Mouse (Mus musculus) activated CD4-positive, CD25-positive, alpha-beta regulatory T cell (primary cell): Measurements from ENCODE around the gene Hist2h3c1. TPM values are rescaled to one million over a fixed set of nuclear protein-coding genes. Genes with fewer than 3 reads are reported as not detected.

Experiments used
- polyA plus RNA-seq, 2 experiments: library from polyadenylated mRNA; unstranded; fragments of 100-300 nt; shearing (Covaris generic); gene quantifications; one replicate each; pipeline ENCODE4 v1.2.1; 2017

Hist2h3c1 gene
- not detected for polyA plus RNA-seq

GRCm38 (mm10) chr3:96246427-96246856 is at the start of gene Hist2h3c1:
Gene Hist2h3c1, plus strand, starts transcription at chr3:96246685.

GRCm38 (mm10) chr3:96219661-96220130 is 26.8 kb upstream of the Hist2h3c1 start, which contains the start of the genes Bola1 and Hist2h2ab:
Gene Bola1, minus strand, starts transcription at chr3:96219709.
Gene Hist2h2ab, plus strand, starts transcription at chr3:96219865.

DNA sequence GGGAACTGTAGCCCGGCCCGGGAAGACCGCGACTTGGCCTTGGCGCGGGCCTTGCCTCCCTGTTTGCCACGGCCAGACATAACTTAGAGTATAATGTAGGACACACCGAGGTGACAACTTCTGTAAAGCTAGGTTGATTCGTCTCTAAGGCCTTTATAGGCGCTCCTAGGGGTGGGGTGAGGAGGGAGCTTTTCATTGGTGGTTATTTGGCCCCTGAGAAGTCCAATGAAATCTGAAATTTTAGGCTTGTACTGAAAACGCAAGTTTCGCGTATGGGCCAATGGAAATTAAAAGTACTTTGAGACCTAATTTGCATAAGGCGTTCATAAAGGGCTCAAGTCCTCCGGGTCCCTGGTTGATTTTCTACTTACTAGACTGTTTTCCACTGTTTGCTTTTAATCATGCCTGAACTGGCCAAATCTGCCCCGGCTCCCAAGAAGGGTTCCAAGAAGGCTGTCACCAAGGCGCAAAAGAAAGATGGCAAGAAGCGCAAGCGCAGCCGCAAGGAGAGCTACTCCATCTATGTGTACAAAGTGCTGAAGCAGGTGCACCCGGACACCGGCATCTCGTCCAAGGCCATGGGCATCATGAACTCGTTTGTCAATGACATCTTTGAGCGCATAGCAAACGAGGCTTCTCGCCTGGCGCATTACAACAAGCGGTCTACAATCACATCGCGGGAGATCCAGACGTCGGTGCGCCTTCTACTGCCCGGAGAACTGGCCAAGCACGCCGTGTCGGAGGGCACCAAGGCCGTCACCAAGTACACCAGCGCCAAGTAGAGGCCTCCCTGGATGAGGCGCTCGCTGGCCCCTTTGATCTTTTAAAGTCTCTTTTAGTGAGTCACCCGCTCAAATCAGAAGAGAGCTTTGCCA is 25.5 kb upstream of the Hist2h3c1 start, which contains the start of the genes Hist2h2ac and Hist2h2be:
Gene Hist2h2ac (minus strand): TSS at position 116 of the 875 bp plus-strand sequence.
Gene Hist2h2be (plus strand): TSS at position 355 of the 875 bp plus-strand sequence.

GRCm38 (mm10) chr3:96238954-96239793 is 7.3 kb upstream of the Hist2h3c1 start, which contains the start of gene Hist2h3c2:
Gene Hist2h3c2, minus strand, starts transcription at chr3:96239127.

GRCm38 (mm10) chr3:96239949-96240798 is 6.3 kb upstream of the Hist2h3c1 start, which contains the start of gene Hist2h2aa2:
Gene Hist2h2aa2, minus strand, starts transcription at chr3:96240276.

DNA sequence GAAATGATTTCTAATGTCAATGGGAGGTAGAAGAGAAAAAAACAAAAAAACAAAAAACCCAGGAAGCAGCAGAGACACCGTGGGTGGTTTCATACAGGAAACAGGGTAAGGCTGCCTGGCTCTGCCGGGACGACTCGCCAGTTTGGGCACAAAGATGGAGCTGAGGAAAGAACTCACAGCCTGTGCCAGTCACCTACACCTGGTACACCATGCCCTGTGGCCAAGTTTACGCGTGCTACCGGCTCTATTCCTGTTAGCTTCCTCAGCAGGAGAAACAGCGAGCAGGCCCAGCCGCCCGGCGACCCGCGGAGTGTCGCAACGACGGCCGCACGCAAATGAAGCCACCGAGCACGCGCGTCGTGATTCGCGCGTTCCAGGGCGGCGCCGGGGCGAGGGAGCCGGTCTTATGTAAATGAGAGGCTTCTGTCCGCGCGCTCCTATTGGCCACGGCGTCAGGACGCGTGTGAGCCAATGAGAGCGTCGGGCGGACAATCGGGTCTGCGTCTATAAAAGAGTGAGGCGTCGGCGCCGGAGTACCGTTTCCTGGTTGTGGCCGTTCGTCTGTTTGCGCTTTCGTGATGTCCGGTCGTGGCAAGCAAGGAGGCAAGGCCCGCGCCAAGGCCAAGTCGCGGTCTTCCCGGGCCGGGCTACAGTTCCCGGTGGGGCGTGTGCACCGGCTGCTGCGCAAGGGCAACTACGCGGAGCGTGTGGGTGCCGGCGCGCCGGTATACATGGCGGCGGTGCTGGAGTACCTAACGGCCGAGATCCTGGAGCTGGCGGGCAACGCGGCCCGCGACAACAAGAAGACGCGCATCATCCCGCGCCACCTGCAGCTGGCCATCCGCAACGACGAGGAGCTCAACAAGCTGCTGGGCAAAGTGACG is 1.2 kb upstream of the Hist2h3c1 start, which contains the start of gene Hist2h2aa1:
Gene Hist2h2aa1 (plus strand): TSS at position 495 of the 884 bp plus-strand sequence.

DNA sequence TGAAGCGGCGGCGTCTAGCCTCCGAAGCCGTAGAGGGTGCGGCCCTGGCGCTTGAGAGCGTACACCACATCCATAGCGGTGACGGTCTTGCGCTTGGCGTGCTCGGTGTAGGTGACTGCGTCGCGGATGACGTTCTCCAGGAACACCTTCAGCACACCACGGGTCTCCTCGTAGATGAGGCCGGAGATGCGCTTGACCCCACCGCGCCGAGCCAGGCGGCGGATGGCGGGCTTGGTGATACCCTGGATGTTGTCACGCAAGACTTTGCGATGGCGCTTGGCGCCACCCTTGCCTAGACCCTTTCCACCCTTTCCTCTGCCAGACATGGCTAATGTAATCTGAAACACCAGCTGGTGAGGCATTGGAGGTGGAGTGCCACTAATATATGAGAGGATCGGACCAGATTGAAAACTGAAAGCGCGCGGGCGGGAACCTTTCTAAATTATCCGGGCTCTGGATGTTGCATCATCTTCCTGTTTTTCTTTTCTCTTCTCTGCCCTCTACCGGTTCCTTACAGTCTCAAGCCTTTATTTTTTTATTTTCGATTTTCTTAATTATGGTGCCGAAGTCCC is 16.6 kb downstream of the Hist2h3c1 start, which contains the start of gene Hist2h4:
Gene Hist2h4 (minus strand): TSS at position 333 of the 572 bp plus-strand sequence.

DNA sequence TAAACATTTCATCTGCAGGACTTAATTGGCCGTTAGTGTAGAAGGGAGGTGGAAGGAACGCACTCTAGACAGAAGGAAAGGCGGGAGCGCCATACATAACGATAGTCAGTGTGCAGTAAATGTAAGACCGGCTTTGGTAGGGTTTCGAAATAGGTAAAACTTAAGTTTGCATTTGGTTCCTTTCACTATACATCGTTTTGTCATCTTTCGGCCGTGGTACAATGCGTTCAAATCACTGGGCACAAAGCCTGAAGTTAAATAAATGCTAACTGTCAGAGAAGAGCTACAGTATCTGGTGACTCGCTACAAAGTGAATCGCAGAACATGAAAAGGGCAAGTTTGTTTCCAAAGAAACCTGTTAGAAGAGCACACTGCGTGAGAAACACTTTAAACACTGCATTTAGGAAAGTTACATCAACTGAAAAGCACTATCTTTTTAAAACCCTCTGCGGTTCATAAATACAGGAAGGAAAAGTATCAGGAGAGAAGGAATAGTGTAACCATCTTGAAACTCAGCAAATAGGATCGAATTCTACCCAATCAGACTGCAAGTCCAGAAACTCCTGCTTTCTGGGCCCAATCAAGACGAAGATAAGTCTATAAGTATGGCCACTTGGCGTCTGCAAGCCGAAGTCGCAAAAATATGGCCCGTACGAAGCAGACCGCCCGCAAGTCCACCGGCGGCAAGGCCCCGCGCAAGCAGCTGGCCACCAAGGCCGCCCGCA is 21.7 kb downstream of the Hist2h3c1 start, which contains the start of gene Hist2h3b:
Gene Hist2h3b (plus strand): TSS at position 604 of the 725 bp plus-strand sequence.

DNA sequence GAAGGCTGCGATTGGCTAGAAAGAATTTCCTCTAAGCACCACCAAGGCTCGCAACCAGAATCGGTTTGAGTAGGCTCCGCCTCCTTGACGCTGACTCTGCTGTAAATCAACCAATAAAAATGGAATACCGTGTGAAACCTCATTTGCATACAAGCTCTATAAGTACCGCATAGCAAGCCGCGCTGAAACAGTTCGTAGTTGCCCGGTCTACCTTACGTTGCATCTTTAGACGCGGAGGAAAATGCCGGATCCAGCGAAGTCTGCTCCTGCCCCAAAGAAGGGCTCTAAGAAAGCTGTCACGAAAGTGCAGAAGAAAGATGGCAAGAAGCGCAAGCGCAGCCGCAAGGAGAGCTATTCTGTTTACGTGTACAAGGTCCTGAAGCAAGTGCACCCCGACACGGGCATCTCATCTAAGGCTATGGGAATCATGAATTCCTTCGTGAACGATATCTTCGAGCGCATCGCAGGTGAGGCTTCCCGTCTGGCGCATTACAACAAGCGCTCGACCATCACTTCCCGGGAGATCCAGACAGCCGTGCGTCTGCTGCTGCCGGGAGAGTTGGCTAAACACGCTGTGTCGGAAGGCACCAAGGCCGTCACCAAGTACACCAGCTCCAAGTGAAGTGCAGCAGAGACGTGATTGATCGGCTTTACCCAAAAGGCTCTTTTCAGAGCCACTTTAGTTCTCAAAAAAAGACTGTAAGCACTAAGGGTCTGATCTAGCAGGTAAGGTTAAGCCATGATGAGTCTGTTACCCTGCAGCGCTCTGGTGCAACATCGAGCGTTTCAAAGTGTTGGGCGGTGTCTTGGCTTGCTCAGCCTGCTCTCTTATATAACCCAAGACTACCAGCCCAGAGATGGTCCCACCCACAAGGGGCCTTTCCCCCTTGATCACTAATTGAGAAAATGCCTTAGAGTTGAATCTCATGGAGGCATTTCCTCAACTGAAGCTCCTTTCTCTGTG is 23.3 kb downstream of the Hist2h3c1 start, which contains the start of gene Hist2h2bb:
Gene Hist2h2bb (plus strand): TSS at position 242 of the 964 bp plus-strand sequence.

GRCm38 (mm10) chr3:96293787-96294186 is 47.3 kb downstream of the Hist2h3c1 start, which contains the start of gene Fcgr1:
Gene Fcgr1, minus strand, starts transcription at chr3:96293969.

Other genes starting within 250 kb of the Hist2h3c1 start
- 10 to 100 TPM; 24.6 to 40.2 TPM for gene Vps45, start 188.2 kb upstream of the Hist2h3c1 start, polyA plus RNA-seq
- 10 to 100 TPM; 12.6 to 13.5 TPM for gene Otud7b, start 142.2 kb upstream of the Hist2h3c1 start, polyA plus RNA-seq
- gene Mtmr11, start 84.7 kb upstream of the Hist2h3c1 start, polyA plus RNA-seq, result 1 to 10 TPM; 2.7 to 3.0 TPM
- 100 to 1,000 TPM; 137 to 149 TPM for gene Sf3b4, start 74.4 kb upstream of the Hist2h3c1 start, polyA plus RNA-seq
- gene Sv2a, start 65.5 kb upstream of the Hist2h3c1 start, polyA plus RNA-seq, result 1 to 10 TPM; 3.1 to 4.0 TPM
- gene Bola1, start 27.0 kb upstream of the Hist2h3c1 start, polyA plus RNA-seq, result 10 to 100 TPM; 21.5 to 30.7 TPM
- 1 to 10 TPM; 1.1 to 1.6 TPM for gene Hist2h2ab, start 26.8 kb upstream of the Hist2h3c1 start, polyA plus RNA-seq
- gene Hist2h2ac, start 25.8 kb upstream of the Hist2h3c1 start, polyA plus RNA-seq, result 10 to 100 TPM in 1 of 2 experiments, 1 to 10 TPM in 1; 6.4 to 10.1 TPM
- 1 to 10 TPM; 5.0 to 5.9 TPM for gene Hist2h2be, start 25.6 kb upstream of the Hist2h3c1 start, polyA plus RNA-seq
- under 1 TPM in 1 of 2 experiments, not detected in 1; 0.25 TPM for gene Hist2h3c2, start 7.6 kb upstream of the Hist2h3c1 start, polyA plus RNA-seq
- 10 to 100 TPM; 51.7 to 57.6 TPM for gene Hist2h2aa2, start 6.4 kb upstream of the Hist2h3c1 start, polyA plus RNA-seq
- gene Hist2h2aa1, start 1.2 kb upstream of the Hist2h3c1 start, polyA plus RNA-seq, result not detected
- 1 to 10 TPM; 1.3 to 1.4 TPM for gene Hist2h4, start 16.6 kb downstream of the Hist2h3c1 start, polyA plus RNA-seq
- 10 to 100 TPM in 1 of 2 experiments, 1 to 10 TPM in 1; 9.4 to 10.6 TPM for gene Hist2h3b, start 22.0 kb downstream of the Hist2h3c1 start, polyA plus RNA-seq
- 1 to 10 TPM; 4.5 to 6.4 TPM for gene Hist2h2bb, start 23.1 kb downstream of the Hist2h3c1 start, polyA plus RNA-seq
- 1 to 10 TPM in 1 of 2 experiments, under 1 TPM in 1; 0.92 to 1.8 TPM for gene Fcgr1, start 47.3 kb downstream of the Hist2h3c1 start, polyA plus RNA-seq
- gene BC107364, start 205.6 kb downstream of the Hist2h3c1 start, polyA plus RNA-seq, result not detected